Mouse (Mus musculus) forebrain, embryonic 10.5 days (tissue): ENCODE measurements at regions not wholly inside any gene's neighbourhood (a gene's known extent, or its start where the extent isn't known, plus 50 kb on each side); places are given as distances from the start of the nearest gene placed in this dataset.

ENCODE experiments used
- DNase-seq: peaks from one replicate; pipeline ENCODE4 v3.0.0-alpha.2; 2017; ENCODE audit warnings: low spot score; ENCODE audit errors: extremely low spot score
- H3K27ac ChIP-seq: fragments of 300-500 bp; sonication (generic); 2 replicates; pipeline ENCODE4 v1.5.1; 2016; ENCODE audit warnings: mild to moderate bottlenecking
- H3K27me3 ChIP-seq: fragments of 300-500 bp; sonication (generic); 2 replicates; pipeline ENCODE4 v1.6.1; 2016; ENCODE audit warnings: mild to moderate bottlenecking; ENCODE audit not compliant: poor library complexity, severe bottlenecking
- H3K36me3 ChIP-seq: fragments of 300-500 bp; sonication (generic); replicated peaks from 2 replicates; pipeline ENCODE4 v1.6.1; 2016; ENCODE audit warnings: mild to moderate bottlenecking, moderate library complexity
- H3K4me1 ChIP-seq: fragments of 300-500 bp; sonication (generic); 2 replicates; pipeline ENCODE4 v1.6.1; 2016
- H3K4me3 ChIP-seq: fragments of 300-500 bp; sonication (generic); 2 replicates; pipeline ENCODE4 v1.5.1; 2016; ENCODE audit warnings: mild to moderate bottlenecking, moderate library complexity
- H3K9me3 ChIP-seq: fragments of 300-500 bp; sonication (generic); 2 replicates; pipeline ENCODE4 v1.6.1; 2016; ENCODE audit warnings: mild to moderate bottlenecking, moderate library complexity
- WGBS: fragments of 180-500 bp; shearing (Covaris S2); methylation state at CpG from one replicate; pipeline ENCODE4 v1.1.7; 2016; 5-methylcytosine and 5-hydroxymethylcytosine counted together

GRCm38 (mm10) chr1:63944786-63945185 lies 175.7 kb upstream of the 4933402D24Rik start:
- Histone ChIP-seq H3K4me1 (peaks cover 12% of the 10 kb centered on the region), H3K27me3 (peaks cover under 1% of the 10 kb centered on the region; the same call in 1 of the 2 replicates), H3K4me3 (no peak overlapping the region), H3K36me3 (no peaks in the 10 kb centered on the region), H3K27ac (no peak overlapping the region), H3K9me3 (no peaks in the 10 kb centered on the region)
- 58% methylated on average over 3 of the region's 3 CpGs for WGBS
- no peak for DNase-seq

- peaks cover 30% of the 10 kb centered on the region for H3K27me3 ChIP-seq
- DNase-seq, result no peak
- 83% methylated on average over 4 of the region's 4 CpGs for WGBS
- no peak overlapping the region for H3K27ac ChIP-seq
- no peak overlapping the region for H3K4me3 ChIP-seq
- H3K4me1 ChIP-seq, result peaks cover 11% of the 10 kb centered on the region
- no peaks in the 10 kb centered on the region for H3K9me3 ChIP-seq
- no peaks in the 10 kb centered on the region for H3K36me3 ChIP-seq
These were observed 169.3 kb upstream of the 4933402D24Rik start for GRCm38 (mm10) chr1:63938416-63938815.

- DNase-seq, result no peak
- Histone ChIP-seq H3K4me3 (no peak overlapping the region), H3K36me3 (no peaks in the 10 kb centered on the region), H3K9me3 (no peaks in the 10 kb centered on the region), H3K4me1 (peaks cover 12% of the 10 kb centered on the region), H3K27ac (no peak overlapping the region), H3K27me3 (peaks cover 33% of the 10 kb centered on the region)
- 71% methylated on average over 3 of the region's 3 CpGs for WGBS
These were observed 168.4 kb upstream of the 4933402D24Rik start for GRCm38 (mm10) chr1:63937480-63937879.

GRCm38 (mm10) chr1:63934570-63935280 lies 165.7 kb upstream of the 4933402D24Rik start:
- H3K27me3 ChIP-seq, result peaks cover 32% of the 10 kb centered on the region
- no peak overlapping the region for H3K4me3 ChIP-seq
- H3K9me3 ChIP-seq, result no peaks in the 10 kb centered on the region
- 93% methylated on average over 8 of the region's 8 CpGs for WGBS
- no peak for DNase-seq
- no peaks in the 10 kb centered on the region for H3K36me3 ChIP-seq
- no peak overlapping the region for H3K27ac ChIP-seq
- H3K4me1 ChIP-seq, result peaks cover 14% of the 10 kb centered on the region

GRCm38 (mm10) chr1:63932484-63932883 lies 163.4 kb upstream of the 4933402D24Rik start:
- peaks cover 26% of the 10 kb centered on the region for H3K27me3 ChIP-seq
- no peaks in the 10 kb centered on the region for H3K9me3 ChIP-seq

GRCm38 (mm10) chr1:63929362-63930125 lies 160.5 kb upstream of the 4933402D24Rik start:
- H3K36me3 ChIP-seq, result no peaks in the 10 kb centered on the region
- H3K27ac ChIP-seq, result no peak overlapping the region
- DNase-seq, result no peak
- 0 out of 2 replicates have a peak, but pooled peaks cover 3% of the 10 kb centered on the region for H3K4me1 ChIP-seq
- H3K27me3 ChIP-seq, result peaks cover 10% of the 10 kb centered on the region; the same call in 1 of the 2 replicates
- H3K4me3 ChIP-seq, result no peak overlapping the region
- 84% methylated on average over 4 of the region's 4 CpGs for WGBS
- H3K9me3 ChIP-seq, result no peaks in the 10 kb centered on the region

More at GRCm38 (mm10) chr1:63932484-63932883, 163.4 kb upstream of the 4933402D24Rik start:
- no peaks in the 10 kb centered on the region for H3K36me3 ChIP-seq
- H3K27ac ChIP-seq, result no peak overlapping the region
- 71% methylated on average over 9 of the region's 9 CpGs for WGBS
- no peak for DNase-seq
- H3K4me1 ChIP-seq, result peaks cover 5% of the 10 kb centered on the region
- H3K4me3 ChIP-seq, result no peak overlapping the region

- DNase-seq, result no peak
- H3K4me1 ChIP-seq, result 0 out of 2 replicates have a peak, but pooled peaks cover 3% of the 10 kb centered on the region
- H3K27me3 ChIP-seq, result 0 out of 2 replicates have a peak, but pooled peaks cover 5% of the 10 kb centered on the region
- no peaks in the 10 kb centered on the region for H3K9me3 ChIP-seq
- no peak overlapping the region for H3K27ac ChIP-seq
- whole genome bisulfite sequencing, result 86% methylated on average over 5 of the region's 5 CpGs
- no peak overlapping the region for H3K4me3 ChIP-seq
- no peaks in the 10 kb centered on the region for H3K36me3 ChIP-seq
These were observed 159.8 kb upstream of the 4933402D24Rik start for GRCm38 (mm10) chr1:63928850-63929249.

- WGBS, result 80% methylated on average over 3 of the region's 3 CpGs
- no peaks in the 10 kb centered on the region for H3K36me3 ChIP-seq
- 0 out of 2 replicates have a peak, but pooled peaks cover 2% of the 10 kb centered on the region for H3K27me3 ChIP-seq
- H3K4me3 ChIP-seq, result no peak overlapping the region
- no peaks in the 10 kb centered on the region for H3K9me3 ChIP-seq
- 0 out of 2 replicates have a peak, but pooled peaks cover 3% of the 10 kb centered on the region for H3K4me1 ChIP-seq
- DNase-seq, result no peak
- no peak overlapping the region for H3K27ac ChIP-seq
These were observed 159.3 kb upstream of the 4933402D24Rik start for GRCm38 (mm10) chr1:63928361-63928760.

GRCm38 (mm10) chr1:63920181-63920933 lies 151.3 kb upstream of the 4933402D24Rik start:
- Histone ChIP-seq H3K36me3 (no peaks in the 10 kb centered on the region), H3K4me3 (no peak overlapping the region), H3K27ac (no peak overlapping the region), H3K4me1 (peaks cover 7% of the 10 kb centered on the region), H3K27me3 (no peaks in the 10 kb centered on the region), H3K9me3 (no peaks in the 10 kb centered on the region)
- WGBS, result 66% methylated on average over 8 of the region's 8 CpGs
- no peak for DNase-seq

GRCm38 (mm10) chr1:63918200-63918599 lies 149.1 kb upstream of the 4933402D24Rik start:
- Histone ChIP-seq H3K27ac (no peak overlapping the region), H3K9me3 (no peaks in the 10 kb centered on the region), H3K4me1 (peaks cover 7% of the 10 kb centered on the region), H3K27me3 (no peaks in the 10 kb centered on the region), H3K36me3 (no peaks in the 10 kb centered on the region), H3K4me3 (no peak overlapping the region)
- 81% methylated on average over 7 of the region's 7 CpGs for WGBS
- DNase-seq, result no peak

GRCm38 (mm10) chr1:63916907-63917650 lies 148.0 kb upstream of the 4933402D24Rik start:
- DNase-seq, result no peak
- WGBS, result 90% methylated on average over 7 of the region's 7 CpGs

GRCm38 (mm10) chr1:63910765-63911164 lies 141.7 kb upstream of the 4933402D24Rik start:
- Histone ChIP-seq H3K4me3 (no peak overlapping the region), H3K9me3 (no peaks in the 10 kb centered on the region), H3K27me3 (no peaks in the 10 kb centered on the region), H3K27ac (no peak overlapping the region), H3K4me1 (no peaks in the 10 kb centered on the region), H3K36me3 (no peaks in the 10 kb centered on the region)
- WGBS, result 85% methylated on average over 3 of the region's 3 CpGs
- DNase-seq, result no peak

More at GRCm38 (mm10) chr1:63916907-63917650, 148.0 kb upstream of the 4933402D24Rik start:
- Histone ChIP-seq H3K9me3 (no peaks in the 10 kb centered on the region), H3K27ac (no peak overlapping the region), H3K4me3 (no peak overlapping the region), H3K36me3 (no peaks in the 10 kb centered on the region), H3K4me1 (peaks cover 7% of the 10 kb centered on the region), H3K27me3 (no peaks in the 10 kb centered on the region)
